Mouse (Mus musculus) retina, adult 2 months (tissue): ENCODE data around the gene Foxred2.

ENCODE experiments used
- DNase-seq: peaks from one replicate; pipeline ENCODE4 v3.0.0-alpha.2; 2012; ENCODE audit warnings: low read depth, low spot score

Gene Foxred2

DNA sequence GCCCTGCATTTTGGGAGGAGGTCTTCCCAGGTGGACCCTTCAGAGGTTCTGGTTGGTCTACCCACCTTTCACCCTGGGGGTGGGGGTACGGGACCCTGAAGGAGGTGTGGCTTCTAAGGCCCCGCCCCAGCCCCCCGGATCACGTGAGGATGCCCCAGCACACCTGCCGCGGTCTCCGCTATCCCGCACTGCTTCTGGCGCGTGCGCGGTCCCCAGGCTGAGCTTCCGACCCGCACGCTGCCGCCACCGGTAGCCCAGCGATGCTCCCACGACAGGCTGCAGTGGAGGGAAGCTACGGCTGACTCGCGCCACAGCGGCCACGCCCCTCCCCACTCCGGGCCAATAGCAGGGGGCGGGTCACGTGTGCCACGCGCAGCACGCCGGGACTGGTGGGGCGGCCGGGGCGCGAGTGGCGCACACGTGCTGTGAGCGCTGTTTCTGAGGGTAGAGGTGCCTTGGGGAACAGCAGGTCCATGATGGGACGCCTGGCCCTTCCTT is at the start of gene Foxred2:
Gene Foxred2 (minus strand): TSS at position 319 of the 498 bp plus-strand sequence.
- DNase-seq, result peak; percentile 72

DNA sequence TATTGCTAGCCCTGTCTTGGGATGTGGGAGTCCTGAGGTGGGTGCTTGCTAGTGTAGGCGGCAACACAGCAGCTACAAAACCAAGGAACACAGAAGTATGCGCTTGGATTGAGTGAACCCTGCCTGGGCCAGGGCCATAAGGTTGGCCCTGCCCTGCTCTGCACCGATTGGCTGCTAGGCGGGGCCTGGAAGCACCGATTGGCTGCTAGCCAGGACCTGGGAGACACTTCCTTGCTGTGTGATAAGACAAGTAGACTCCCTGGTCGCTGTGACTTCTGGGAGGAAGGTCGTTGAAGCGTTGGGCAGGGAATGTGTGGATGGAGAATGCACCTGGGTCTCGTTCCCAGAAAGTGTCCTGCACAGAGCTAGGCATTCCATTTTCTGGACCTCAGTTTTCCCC is 47.4 kb upstream of the Foxred2 start:
- DNase-seq, result no peak

DNA sequence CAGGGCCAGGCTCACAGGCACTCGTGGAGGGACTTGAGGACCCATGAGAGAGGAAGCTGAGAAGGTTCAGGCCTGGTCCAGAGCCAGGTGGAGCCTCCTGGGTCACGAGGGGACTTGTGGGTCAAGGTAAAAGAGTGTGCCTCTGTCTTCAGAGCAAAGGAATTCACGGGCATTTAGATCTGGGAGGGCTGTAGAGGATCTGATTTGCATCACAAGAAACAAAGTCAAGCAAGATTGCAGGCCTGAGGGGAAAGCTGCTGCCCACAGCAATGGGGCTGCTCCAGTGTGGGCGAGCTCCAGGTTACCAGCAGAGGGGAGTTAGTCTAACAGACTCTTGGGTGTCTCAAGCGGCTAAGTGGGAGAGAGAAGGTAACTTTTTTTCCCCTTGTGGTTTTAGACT is 44.9 kb upstream of the Foxred2 start:
- DNase-seq, result no peak

DNA sequence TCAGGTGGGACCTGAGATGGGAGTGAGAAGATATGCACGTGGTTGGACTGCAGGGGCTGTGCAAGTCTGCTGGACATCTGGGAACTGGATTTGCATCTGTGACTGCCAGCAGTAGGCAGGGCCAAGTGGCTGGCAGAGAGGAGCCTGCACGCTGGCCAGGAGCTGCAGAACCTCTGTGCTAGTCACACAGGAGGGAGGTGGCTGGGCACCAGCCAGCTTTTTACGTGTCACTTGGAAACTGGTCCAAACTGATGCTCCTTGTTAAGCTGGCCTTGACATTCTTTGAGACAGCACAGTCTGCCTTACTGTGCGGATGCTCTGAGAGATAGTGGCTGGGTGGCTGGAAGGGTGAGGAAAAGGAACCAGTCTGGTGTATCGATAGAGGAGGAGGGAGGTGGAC is 32.0 kb upstream of the Foxred2 start:
- no peak for DNase-seq

DNA sequence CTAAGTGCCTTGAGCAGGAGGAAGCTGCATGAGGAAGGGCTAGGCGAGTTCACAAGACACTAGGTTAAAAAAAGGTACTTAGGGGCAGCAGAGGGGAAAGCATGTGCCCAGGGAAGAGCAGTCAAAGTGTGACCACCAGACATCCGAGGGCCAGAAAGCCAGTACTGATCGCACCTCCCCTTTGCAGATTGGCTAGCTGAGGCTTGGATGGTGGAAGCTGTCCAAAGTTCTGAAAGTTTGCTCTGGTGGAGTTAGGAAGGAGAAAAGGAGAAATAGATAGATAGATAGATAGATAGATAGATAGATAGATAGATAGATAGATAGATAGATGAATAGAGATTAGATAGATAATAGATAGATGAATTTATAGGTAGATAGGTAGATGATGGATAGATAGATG is 26.9 kb upstream of the Foxred2 start:
- DNase-seq, result no peak

DNA sequence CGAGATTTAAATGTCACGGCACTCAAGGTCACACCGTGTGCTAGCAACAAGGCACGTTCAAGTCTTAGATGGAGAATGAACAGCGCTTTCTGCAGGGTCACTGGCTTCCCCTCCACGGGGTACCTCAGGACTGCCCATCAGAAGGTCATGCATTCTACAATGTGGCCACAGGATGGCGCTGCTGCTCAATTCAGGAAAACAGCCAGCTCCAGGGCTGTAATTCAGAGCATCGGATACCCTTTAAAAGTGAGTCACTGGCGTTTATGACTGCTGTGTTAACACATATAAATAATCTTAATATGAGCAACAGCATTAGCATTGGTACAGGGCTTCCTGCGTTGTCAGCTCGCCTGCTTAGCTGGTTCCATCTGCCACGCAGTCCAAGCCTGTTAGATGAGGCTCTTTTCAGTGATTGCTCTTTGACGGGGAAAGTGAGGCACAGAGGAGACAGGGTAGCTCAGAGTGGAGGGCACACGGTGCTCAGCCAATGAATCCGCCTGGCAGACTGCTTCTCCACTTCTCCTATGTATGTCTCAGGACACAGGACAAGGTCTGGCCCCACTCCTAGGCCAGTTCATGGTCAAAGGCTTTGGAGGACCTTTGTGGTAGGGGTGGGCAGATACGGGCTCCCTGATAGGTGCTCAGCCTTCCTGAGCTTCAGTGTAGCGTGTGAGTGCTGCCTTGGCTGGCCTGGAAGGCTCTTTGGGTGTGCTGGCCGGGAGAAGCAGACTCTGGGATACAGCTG is 25.8 kb upstream of the Foxred2 start:
- DNase-seq, result peak; percentile 28

DNA sequence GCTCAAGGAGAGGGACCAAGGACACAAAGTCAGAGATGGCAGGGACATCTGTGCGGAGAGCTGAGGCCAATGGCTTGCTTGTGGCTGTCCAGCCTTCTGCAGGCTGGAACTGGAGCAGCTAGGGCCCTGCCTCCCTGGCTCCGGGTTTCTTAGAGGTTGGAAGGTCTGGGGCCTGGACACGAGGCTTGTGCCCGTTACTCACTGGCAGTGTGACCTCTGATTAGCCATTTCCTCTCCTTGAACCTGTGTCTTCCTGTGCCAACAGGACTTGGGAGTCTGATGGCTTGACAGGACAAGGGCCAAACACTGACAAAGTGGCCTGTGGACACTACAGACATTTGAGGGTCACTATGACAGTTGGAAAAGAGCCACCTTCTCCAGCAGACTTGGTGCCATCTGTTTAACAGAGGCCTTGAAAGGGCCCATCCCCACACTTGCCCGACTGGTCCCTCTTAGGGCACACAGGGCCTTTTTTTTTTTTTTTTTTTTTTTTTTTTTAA is 24.7 kb upstream of the Foxred2 start:
- no peak for DNase-seq

DNA sequence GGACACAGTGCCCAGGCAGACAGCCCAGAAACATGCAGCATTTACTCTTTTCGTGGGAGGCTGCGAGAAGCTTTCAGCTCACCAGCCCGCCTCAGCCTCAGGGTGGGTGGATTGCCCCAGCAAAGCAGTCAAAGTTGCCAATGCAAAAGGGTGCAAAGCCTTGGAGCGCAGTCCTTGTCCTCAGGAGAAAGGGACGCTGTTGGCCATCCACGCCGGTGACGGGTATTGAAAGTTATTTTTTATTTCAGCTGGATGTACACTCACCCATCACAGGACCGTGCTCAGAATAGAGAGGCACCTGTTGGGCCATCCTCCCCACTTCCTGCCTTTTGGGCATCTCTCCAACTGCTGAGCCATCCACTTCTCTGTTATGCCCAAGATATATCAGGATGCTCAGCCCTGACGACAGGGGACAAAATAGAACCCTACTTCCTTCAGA is 22.9 kb upstream of the Foxred2 start:
- no peak for DNase-seq

DNA sequence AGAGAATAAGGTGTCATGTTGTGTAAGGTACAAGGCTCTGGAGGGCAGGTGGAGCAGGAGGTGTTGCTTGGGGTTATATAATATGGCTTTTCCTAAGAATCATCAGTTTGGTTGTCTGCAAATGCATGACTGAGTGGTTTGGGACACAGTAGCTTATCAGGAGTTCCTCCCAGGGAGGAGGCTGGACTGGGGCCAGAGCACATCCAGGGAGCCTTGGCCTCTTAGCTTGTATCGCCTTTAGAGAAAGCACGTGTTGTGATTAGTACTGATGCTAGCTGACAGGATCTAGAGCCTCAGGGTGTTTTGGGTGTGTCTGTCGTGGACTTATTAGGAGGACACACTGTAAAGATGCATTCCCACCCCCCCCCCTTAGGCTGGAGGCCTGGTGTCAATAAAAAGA is 21.1 kb upstream of the Foxred2 start:
- DNase-seq, result no peak

DNA sequence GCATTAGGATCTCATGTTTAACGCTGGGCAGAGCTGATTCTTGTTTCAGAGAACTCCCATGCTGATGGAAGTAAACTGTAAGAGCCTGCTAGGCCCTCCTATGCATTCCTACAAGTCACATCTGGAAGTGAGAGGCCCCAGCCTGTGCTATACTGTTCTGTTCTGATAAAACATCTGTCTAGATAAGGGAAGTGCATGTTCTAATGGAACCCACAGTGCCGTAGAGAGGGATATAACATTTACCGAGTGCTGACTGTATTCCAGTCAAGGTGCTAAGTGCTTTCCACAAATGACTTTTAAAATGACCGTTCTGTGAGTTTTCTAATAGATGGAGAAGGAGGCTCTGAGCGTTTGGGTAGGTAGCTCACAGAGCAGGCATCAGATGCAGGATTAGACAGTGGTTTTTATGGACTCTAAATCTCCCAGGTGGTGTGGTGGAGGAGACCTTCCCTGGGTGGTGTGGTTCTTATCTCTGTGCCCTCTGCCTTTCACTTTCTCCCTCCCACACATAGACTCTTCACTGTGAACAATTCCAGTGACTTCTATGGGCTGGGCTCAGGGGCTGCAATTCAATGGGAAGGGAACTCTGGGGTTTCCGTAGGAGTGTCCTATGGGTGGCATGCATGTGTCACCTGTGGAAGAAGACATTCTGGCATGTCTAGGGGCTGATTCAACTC is 17.8 kb upstream of the Foxred2 start:
- DNase-seq, result no peak

DNA sequence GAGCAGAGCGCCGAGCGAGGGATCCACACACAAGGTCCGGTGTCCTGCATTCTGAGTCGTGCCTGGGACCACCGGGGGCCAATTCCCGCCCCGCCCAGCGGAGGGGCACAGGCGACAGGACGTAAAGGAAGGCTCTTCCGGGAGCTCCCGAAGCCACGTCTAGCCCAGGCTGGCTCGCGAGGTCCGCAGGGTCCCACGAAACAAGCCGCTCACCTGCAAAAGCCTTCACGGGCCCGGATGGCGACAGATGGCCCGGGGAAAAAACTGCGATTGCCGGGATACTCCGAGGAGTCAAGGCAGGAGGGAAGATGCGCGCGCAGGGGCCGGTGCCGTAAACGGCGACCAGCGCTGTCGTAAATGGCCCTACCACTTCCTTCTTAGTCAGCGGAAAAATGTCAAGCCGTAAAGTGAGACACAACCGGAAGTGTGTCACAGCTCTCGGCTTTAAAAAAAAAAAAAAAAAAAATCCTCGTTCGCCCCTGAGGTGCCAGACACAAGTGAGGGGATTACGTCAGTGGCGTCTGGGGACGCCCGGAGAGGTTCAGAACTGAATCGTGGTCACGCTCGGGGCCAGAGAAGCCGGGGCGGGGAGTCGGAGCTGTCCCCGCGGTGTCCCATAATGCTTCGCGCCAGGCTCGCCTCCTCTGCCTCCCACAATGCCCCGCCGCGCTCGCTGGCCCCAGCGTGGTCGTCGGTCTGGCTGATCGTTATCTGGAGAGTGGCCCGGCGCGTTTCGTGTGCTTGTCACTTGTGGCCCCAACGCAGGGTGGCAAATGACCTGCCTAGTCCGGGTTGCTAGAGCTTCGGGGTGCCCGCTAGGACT is 14.2 kb upstream of the Foxred2 start, which contains the start of gene Eif3d:
Gene Eif3d (minus strand): TSS at position 344 of the 823 bp plus-strand sequence.
- peak; percentile 84 for DNase-seq

DNA sequence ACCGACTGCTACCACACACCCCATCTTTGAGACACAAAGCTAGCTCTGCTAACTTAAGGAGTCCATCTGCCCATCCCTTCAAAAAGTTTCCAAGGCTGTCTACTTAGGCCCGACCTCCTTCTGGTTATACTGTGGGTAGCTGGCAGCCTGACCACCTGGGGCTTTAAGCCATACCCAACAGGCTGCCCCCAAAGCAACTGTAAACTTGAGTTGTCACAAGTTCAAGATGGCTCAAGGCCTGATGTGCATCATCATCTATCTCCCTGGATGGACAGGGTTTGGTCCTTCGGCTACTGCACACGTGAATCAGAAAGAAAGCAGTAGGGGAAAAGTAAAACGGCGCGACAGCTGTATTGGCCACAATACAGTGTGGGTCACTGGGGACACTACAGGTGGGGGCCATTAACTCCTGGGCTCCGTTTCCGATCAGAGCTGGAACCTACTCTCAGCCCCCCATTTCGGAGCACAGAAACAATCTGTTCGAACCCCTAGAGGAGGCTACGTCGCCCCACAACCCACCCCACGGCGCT is 13.5 kb upstream of the Foxred2 start:
- no peak for DNase-seq

DNA sequence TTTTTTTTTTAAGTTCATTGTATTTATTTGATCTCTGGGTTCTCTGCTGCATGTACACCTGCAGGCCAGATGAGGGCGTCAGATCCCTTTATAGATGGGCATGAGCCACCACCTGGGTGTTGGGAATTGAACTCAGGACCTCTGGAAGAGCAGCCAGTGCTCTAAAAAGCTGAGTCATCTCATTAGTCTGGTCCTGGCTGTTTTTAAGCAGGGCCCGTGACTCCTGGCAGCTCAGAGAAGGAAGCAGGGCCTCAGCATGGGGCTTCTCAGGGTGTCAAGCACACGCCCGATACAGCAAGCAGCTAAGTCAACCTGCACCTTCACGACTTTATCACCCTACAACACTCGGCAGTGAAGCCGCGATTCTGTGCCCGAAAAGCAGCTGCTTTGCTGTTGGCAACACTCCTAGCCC is 8.6 kb upstream of the Foxred2 start:
- no peak for DNase-seq

DNA sequence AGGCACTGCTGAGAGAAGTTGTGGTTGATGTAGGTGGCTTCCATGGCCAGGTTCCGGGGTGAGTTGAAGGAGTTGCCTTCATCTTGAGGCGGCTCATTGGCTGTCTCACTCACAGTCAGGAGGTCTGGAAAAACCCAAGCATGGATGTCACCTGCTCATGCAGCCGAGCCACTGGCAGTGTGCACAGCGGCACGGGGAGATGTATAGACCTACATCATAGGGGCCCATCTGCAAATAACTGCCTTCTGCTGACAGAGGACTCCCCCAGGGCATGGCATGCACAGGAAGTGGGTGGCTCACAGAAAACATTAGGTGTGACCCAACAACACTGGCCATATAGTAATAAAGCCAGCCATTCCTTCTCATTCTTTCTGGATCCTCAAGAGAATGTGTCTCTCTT is 5.9 kb upstream of the Foxred2 start:
- no peak for DNase-seq

DNA sequence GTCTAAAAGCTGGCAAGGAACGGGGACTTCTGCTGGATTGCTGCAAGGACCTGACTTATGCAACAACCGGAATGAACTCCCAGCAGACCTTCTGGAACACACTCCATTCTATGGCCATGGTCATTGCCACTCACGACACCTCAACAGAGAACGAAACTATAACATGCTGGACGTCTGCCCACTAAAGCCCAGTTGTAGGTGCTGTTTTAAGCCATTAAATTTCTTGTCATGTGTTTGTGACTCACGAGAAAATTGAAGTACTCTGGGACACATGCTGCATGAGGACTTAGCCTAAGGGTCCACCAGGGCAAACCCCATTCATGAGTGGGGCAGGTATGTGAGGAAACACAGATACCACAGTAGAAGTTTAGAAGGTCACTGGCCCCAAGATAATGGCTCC is 4.2 kb upstream of the Foxred2 start:
- DNase-seq, result no peak

DNA sequence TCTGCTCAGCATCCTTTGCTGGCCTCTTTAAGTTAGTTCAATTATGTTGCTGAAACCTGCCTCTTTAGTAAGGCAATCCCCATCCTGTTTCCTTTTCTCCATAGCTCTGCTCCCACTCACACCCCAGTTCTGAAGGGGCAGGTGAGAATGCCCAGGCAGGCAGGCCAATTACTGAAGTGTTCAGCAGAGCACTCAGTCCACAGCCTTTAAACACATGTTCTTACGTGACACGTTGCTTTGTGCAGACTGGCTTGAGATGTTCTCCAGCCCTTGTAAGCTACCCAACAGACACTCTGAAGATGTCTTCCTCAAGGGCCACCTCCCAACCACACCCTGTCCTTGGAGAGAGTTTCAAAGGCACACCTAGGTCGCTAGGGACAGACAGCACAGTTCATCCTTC is 1.5 kb upstream of the Foxred2 start:
- DNase-seq, result no peak

DNA sequence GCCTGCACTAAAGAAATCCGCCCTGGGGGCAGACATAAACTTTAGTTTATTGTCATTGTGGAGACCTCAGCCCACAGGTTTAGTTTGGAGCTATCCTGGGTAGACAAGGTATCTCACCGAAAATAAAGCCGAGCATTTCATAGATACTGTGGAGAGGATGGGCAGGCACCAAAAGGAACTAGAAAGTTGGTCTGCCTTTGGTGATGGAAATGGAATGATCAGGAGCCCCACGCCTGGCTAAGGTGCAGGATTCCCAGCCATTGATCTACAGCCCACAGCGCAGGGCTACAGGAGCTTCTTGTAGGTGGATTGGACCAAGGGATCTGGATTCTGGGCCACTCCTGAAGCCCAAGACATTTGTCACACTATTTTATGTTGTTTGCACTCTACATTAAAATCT is 1.1 kb upstream of the Foxred2 start:
- no peak for DNase-seq

DNA sequence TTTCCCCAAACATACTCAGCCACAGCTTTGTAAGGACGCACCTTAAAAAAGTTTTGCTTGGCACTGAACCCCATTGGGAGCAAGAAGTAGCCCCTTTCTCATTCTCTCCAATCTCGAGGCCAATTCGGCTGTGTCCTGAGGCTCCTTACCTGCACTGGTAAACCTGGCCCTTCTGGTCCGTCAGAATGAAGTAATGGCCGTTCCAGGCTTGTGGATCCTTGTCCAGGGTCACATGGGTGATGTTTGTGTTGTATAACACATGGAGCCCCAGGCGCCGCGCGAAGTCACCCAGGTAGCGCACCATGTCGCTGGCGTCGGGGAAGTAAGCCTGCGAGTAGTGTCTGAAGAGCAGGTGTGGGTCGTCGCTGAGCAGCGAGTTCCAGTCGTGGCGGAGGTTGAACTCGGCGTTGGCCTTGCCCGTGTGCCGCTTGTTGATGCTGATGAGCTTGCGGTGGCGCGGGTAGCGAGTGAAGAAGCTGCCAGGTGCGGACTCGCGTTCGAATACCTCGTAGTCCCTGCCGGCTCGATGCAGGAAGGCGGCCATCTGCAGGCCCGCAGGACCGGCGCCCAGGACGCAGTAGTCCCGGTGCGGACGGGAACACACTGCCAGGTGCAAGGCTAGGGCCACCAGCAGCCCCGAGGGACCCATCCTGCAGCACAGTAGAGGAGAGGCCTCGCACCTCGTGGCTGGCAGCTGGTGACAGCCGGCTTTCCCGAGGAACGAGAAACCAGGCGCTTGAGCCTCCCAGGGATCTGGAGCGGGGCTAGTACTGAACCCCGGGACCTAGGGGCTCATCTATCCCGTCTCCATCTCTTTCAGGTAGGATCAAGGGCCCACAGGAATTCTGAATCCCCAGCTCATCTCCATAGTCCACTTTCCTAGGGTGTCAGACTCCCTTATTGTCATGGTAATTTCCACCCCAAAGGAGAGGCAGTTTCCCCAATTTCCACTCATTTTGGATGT is 800 bp downstream of the Foxred2 start:
- no peak for DNase-seq

DNA sequence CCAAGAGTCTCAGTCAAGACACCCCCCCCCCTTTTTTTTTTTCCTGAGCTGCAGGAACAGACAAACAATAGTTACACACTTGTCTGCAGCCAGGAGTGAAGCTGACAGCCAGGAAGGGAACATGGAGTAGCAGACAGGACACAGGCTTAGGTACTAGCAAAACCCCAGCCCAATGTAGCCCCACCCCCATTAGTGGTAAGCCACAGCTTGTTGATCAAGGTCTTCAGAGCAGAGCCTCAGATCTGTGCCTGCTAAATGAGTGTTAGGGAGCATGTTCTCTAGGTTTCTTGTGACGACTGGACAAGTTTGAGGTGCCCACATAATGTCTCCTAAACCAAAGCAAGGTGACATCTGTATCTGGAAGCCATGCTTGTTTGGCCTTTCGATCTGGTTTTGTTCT is 2.2 kb downstream of the Foxred2 start:
- no peak for DNase-seq

DNA sequence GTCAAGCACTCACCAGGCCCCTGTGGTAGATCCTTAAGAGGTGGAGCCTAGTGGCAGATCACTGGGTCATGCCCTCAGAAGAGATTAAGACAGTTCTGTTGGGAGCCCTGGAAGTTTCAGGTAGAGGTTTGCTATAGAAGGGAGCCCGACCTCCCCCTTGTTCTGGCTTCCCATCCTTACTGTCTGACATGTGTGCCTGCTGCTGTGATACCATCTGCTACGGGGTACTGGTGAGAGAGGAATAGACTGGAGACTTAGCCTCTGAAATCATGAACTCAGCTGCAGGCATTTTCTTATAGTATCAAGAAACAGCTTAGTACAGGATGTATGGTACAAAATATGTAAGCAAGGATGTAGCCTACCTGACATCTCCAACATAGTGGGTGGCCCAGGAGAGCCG is 3.6 kb downstream of the Foxred2 start:
- no peak for DNase-seq

DNA sequence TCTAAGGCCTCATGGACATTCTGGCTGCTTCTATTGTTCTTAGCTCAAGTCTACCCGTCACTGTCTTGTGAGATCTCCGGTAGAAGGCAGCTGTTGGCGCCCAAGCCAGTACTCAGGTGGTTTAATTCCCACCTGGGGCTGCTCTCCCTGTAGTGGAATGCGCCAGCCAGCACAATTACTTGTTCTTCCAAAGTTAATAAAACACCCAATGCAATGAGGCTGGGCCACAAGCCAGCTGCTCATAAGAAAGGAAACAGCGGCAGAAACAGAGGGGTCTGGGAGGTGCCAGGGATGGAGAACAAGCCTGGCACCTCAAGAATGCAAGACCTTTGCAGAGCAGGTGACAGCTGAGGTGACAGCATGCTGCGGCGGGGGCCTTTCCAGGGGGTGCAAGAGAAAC is 7.5 kb downstream of the Foxred2 start:
- no peak for DNase-seq
